Mouse (Mus musculus): Measurements from ENCODE around the gene Adcy10. TPM values are rescaled to one million over a fixed set of nuclear protein-coding genes. Genes with fewer than 3 reads are reported as not detected.

The Adcy10 gene
- total RNA-seq, 2 experiments from 2014 or later, result not detected

DNA sequence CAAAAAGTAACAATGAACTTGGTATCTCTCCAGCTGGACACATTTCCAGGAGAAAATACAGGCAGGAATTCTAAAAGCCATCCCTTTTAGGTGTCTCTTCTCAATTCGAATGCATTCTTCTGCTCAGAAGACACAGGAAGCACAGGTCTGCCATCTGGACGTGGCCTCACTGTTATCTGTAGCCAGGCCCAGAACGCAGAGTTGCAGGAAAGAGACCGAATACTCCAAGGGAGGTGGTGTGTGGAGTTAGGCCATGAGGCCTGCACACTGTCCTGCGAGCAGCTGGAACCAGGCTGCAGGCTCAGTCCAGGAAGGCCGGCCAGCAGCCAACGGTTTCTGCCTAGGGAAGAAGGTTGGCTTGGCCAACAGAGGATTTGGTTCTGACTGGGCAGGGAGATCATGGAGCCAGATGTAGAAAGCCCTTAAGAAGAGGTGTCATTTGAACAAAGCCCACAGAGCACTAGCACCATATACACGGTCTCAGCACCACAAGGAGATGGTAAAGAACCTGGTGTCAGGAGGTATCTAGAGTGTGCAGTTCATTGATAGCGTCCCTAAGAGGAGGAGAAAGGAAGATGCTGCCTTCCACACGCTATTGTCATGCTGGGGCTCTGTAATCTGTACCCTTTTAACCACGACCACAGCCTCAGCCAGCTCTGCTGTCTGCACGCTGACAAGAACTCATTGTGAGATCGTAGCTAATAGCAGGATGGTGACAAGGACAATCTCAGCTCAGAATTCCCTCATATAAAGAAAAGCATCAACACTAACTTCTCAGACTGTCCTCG lies 107.5 kb downstream of the Adcy10 start:
- peak; percentile 51 to 56 for DNase-seq
- intact Hi-C loops (cut with DNase I), result no loop called here

- peak in 1 of 2 experiments; percentile 17 for DNase-seq
- intact Hi-C loops (cut with DNase I), result no loop called here
These were observed 109.9 kb downstream of the Adcy10 start for GRCm38 (mm10) chr1:165594699-165595421.

GRCm38 (mm10) chr1:165601775-165602280 lies 116.8 kb downstream of the Adcy10 start:
- intact Hi-C loops (cut with DNase I), result no loop called here
- no peak for DNase-seq

DNA sequence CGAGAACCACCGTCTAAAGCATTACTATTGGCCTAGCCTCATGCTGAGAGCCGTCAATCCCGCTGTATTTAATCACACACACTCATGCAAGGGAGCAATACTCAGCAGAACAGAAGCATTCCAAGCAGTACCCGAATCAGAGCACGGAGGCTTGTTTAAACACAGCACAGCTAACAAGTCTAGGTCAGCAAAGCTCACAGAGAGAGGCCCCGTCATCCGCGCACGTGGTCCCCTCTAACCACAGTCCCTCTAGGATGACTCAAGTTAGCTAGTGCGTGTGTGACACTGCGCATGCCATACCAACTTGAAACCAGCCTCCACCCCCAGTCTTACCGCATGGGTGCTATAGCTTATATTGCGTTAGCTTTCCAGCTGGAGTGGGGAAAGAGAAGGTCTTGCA lies 118.2 kb downstream of the Adcy10 start:
- no peak for DNase-seq
- intact Hi-C loops (cut with DNase I), result no loop called here

DNA sequence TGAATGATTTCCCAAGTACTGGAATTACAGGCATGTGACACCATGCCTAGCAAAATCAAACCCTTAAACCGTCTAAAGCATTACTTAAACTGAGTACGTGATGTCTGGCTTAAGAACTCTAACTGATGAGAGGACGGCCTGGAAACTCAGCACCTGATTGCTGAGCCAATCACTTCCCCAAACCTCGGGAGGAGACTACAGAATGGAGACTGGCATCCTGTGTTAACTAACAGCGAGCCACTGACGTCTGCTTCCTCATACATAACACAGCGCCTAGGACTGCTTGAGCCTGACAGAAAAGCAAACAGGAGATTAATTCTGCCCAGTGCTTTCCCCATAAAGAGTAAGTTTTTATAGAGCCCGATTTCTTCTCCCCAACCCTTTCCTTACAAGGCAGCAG lies 119.2 kb downstream of the Adcy10 start:
- intact Hi-C loops (cut with DNase I), result no loop called here
- no peak for DNase-seq

DNA sequence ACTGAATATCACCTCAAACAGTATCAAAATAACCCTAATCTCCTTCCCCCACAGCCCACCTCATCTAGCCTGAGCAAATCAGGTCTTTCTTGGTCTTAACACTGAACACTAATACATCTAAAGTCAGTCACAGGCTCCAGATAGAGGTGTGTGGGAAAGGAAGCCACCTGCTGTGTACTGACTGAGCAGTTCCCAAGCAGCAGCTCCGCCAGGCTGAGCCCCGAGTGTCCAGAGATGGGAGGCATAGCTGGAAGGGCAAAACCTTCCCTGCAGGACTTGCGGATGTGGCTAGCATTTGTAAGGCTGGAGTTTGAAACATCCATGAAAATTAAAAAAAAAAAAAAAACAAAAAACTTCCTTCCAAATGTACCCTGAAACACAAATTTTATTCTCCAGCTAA lies 120.1 kb downstream of the Adcy10 start:
- intact Hi-C loops (cut with DNase I), result no loop called here

GRCm38 (mm10) chr1:165605774-165606173 lies 120.8 kb downstream of the Adcy10 start:
- peak in 1 of 2 experiments; percentile 35 for DNase-seq
- intact Hi-C loops (cut with DNase I), result no loop called here

More for the DNA sequence above, 120.1 kb downstream of the Adcy10 start:
- no peak for DNase-seq

- no peak for DNase-seq
- intact Hi-C loops (cut with DNase I), result no loop called here
These were observed 123.9 kb downstream of the Adcy10 start for GRCm38 (mm10) chr1:165608904-165609303.

- no peak for DNase-seq
- intact Hi-C loops (cut with DNase I), result no loop called here
These were observed 124.7 kb downstream of the Adcy10 start for GRCm38 (mm10) chr1:165609495-165610320.

GRCm38 (mm10) chr1:165610321-165610999 lies 125.5 kb downstream of the Adcy10 start:
- DNase-seq, result no peak
- intact Hi-C loops (cut with DNase I), result no loop called here

GRCm38 (mm10) chr1:165612714-165613113 lies 127.7 kb downstream of the Adcy10 start:
- no peak for DNase-seq
- intact Hi-C loops (cut with DNase I), result no loop called here

- intact Hi-C loops (cut with DNase I), result no loop called here
- no peak for DNase-seq
These were observed 128.9 kb downstream of the Adcy10 start for GRCm38 (mm10) chr1:165613926-165614325.

- no peak for DNase-seq
- intact Hi-C loops (cut with DNase I), result no loop called here
These were observed 129.8 kb downstream of the Adcy10 start for GRCm38 (mm10) chr1:165614793-165615192.

DNA sequence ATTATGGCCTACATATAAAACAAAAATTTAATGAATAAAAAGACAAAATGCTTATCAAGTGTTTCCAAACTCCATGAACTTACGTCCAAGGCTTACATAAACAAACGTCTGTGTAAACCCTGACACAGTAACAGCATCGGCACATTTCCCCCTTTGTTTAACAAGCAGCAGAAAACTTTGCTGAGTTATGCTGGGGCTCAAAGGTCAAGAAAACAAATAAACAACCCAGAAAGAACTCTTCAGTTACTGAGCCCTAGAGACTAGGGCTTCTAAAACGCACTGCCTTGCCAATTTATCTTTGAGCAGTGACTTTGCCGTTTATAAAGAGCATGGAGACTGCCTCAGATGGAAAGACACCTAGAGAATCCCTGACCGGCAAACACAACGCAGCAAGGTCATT lies 131.7 kb downstream of the Adcy10 start:
- DNase-seq, result no peak
- intact Hi-C loops (cut with DNase I), result loop anchor here (2.0 kb wide), 1 partner anchor 18 kb away; the partner anchor contains the start of gene Mpzl1

DNA sequence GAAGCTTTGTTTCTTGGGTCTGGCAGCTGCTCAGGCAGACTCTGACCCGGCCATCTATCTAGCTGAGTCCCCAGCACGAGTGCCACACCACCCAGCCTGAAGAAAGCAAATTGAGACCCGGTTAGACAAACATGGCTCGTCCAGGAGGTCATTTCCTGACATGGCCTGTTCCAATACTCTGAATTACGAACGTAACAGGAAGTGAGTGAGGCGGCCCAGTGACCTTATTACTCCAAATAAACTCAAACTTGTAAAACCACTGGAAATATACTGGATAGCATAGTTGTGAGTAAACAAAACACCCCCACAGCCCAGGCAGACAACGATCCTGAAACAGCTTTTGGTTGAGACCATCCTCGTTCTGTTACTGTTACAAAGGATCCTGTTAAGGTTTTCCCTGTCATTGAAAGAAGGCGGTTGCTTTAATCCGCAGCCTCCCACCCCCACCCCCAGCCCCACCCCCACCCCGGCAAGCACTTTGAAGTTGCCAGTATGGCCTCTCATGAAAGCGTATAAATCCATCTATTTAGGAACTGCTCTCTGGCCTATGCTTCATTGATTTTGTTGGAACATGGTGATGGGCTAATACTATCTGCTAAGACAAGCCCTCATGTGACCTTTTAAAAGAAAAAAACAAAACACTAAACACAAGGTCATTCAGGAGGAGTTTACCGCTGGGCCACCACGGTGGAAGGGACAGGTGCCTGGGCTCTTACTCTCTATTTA lies 132.3 kb downstream of the Adcy10 start:
- intact Hi-C loops (cut with DNase I), result loop anchor here (2.0 kb wide), 1 partner anchor 17 kb away; the partner anchor contains the start of gene Mpzl1
- DNase-seq, result no peak

DNA sequence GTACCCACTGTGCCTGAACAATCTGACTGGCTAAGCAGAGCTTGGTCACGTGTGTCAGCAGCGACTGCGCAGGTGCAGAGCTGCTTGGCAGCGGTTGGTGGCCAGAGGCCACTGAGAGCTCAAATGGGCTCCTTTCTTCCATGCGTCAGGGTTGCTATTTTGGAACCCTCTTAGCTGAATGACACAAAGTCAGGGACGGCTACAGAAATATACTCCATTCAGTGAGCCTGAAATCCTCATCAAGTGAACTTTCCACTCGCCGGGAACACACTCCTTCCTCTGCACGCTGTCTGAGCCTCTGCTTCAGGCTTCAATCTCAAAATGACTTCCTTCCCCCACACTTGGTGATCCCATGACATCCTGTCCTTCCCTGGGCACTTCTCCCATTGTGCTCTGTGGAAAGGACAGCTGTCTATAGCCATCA lies 133.2 kb downstream of the Adcy10 start:
- intact Hi-C loops (cut with DNase I), result no loop called here
- DNase-seq, result peak; percentile 53 to 72

DNA sequence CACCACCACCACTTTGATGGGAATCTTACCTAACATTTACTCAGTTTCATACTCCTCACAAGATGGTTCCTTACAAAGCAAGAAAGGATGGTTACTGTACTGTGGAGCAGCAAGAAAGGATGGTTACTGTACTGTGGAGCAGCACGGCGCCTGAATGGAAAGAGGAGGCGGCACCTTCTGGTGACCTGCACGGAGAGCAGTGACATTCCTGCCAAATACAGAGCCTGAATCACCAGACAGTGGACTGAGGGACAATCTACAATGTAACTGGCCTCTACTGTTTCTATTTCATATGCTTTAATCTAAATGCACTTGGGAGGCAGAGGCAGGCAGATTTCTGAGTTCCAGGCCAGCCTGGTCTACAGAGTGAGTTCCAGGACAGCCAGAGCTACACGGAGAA lies 140.1 kb downstream of the Adcy10 start:
- DNase-seq, result no peak
- intact Hi-C loops (cut with DNase I), result no loop called here

DNA sequence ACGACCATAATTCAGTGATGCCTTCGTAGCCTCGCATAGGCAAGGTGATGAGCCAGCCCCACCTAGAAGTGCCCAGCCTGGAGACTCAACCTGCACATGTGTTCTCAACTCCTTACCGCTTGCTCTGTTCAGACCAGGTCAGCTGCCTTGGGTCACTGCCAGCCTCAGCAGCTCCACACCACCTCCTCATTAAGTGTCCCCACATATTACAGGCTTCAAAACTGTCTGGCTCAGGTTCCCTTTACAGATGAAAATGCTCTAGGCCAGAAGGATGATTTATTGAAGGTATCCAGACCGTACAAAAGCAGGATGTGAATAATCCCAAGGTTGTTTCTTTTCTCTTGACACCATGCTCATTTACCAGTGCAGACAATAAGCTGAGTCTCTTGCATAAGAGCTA lies 140.9 kb downstream of the Adcy10 start:
- no peak for DNase-seq

More for the DNA sequence above, 140.9 kb downstream of the Adcy10 start:
- intact Hi-C loops (cut with DNase I), result no loop called here

Measured in gastrocnemius, postnatal 36 days (tissue).